Mouse (Mus musculus): ENCODE data around the gene Suco.

GRCm38 (mm10) chr1:161782725-161783124 lies 93.8 kb downstream of the Suco start:
- TF ChIP-seq EP300 (IDR thresholded peaks at IDR 0.05; ENCODE audit: low read depth) = no peak
- TF ChIP-seq CTCF (IDR thresholded peaks at IDR 0.05; ENCODE audit: low read depth) = no peak
